Mouse (Mus musculus) heart, embryonic 13.5 days (tissue): ENCODE data around the gene Ap2b1. TPM values are rescaled to one million over a fixed set of nuclear protein-coding genes. Genes with fewer than 3 reads are reported as not detected.

Experiments
- ATAC-seq: fragments of 200-750 bp; cut with Nextera tagmentation; 2 replicates; pipeline ENCODE4 v1.8.0; 2017; ENCODE audit warnings: moderate TSS enrichment; ENCODE audit not compliant: insufficient number of reproducible peaks, low FRiP score, low TSS enrichment; ENCODE audit errors: extremely low read depth
- H3K27ac ChIP-seq: fragments of 300-500 bp; sonication (generic); replicated peaks from 2 replicates; pipeline ENCODE4 v1.5.1; 2015; ENCODE audit warnings: moderate library complexity, mild to moderate bottlenecking, inconsistent platforms
- H3K27me3 ChIP-seq: fragments of 300-500 bp; sonication (generic); replicated peaks from 2 replicates; pipeline ENCODE4 v1.6.1; 2015; ENCODE audit warnings: mild to moderate bottlenecking, inconsistent platforms
- H3K36me3 ChIP-seq: fragments of 300-500 bp; sonication (generic); 2 replicates; pipeline ENCODE4 v1.6.1; 2015; ENCODE audit warnings: mild to moderate bottlenecking, inconsistent platforms
- H3K4me1 ChIP-seq: fragments of 300-500 bp; sonication (generic); 2 replicates; pipeline ENCODE4 v1.6.1; 2015; ENCODE audit warnings: inconsistent platforms
- H3K4me2 ChIP-seq: fragments of 300-500 bp; sonication (generic); 2 replicates; pipeline ENCODE4 v1.6.1; 2015; ENCODE audit warnings: inconsistent platforms, mild to moderate bottlenecking, moderate library complexity
- H3K4me3 ChIP-seq: fragments of 300-500 bp; sonication (generic); 2 replicates; pipeline ENCODE4 v1.5.1; 2015; ENCODE audit warnings: moderate library complexity, mild to moderate bottlenecking, inconsistent platforms
- H3K9ac ChIP-seq: fragments of 300-500 bp; sonication (generic); 2 replicates; pipeline ENCODE4 v1.6.1; 2015; ENCODE audit warnings: inconsistent platforms, mild to moderate bottlenecking, moderate library complexity
- H3K9me3 ChIP-seq: fragments of 300-500 bp; sonication (generic); 2 replicates; pipeline ENCODE4 v1.6.1; 2016; ENCODE audit warnings: inconsistent platforms
- WGBS: fragments of 180-500 bp; shearing (Covaris S2); methylation state at CpG from one replicate; pipeline ENCODE4 v1.1.7; 2015; ENCODE audit warnings: mixed read lengths; 5-methylcytosine and 5-hydroxymethylcytosine counted together
- polyA plus RNA-seq: library from polyadenylated mRNA; unstranded; fragments of >200 nt; fragmentation: Nextera tagmentation; extraction: Ambion mirVana; gene quantifications from 2 replicates; pipeline ENCODE4 v1.2.1, GENCODE M21; 2015

Gene Ap2b1
- polyA plus RNA-seq, 1 experiment from 2014 or later: 37.2 TPM

- Histone ChIP-seq H3K4me2 (no peak overlapping the region), H3K36me3 (0 out of 2 replicates have a peak, but pooled peaks cover 3% of the 10 kb centered on the region), H3K27ac (peak overlapping the region; percentile 75), H3K9me3 (no peaks in the 10 kb centered on the region), H3K4me1 (peaks cover 64% of the 10 kb centered on the region), H3K27me3 (peaks cover 48% of the 10 kb centered on the region), H3K9ac (peak overlapping the region; percentile 41; the same call in 1 of the 2 replicates), H3K4me3 (no peak overlapping the region)
- WGBS: 69% methylated on average over 10 of the region's 10 CpGs
- no peak for ATAC-seq
Measured at GRCm38 (mm10) chr11:83447612-83448011, 148.8 kb downstream of the Ap2b1 start.

DNA sequence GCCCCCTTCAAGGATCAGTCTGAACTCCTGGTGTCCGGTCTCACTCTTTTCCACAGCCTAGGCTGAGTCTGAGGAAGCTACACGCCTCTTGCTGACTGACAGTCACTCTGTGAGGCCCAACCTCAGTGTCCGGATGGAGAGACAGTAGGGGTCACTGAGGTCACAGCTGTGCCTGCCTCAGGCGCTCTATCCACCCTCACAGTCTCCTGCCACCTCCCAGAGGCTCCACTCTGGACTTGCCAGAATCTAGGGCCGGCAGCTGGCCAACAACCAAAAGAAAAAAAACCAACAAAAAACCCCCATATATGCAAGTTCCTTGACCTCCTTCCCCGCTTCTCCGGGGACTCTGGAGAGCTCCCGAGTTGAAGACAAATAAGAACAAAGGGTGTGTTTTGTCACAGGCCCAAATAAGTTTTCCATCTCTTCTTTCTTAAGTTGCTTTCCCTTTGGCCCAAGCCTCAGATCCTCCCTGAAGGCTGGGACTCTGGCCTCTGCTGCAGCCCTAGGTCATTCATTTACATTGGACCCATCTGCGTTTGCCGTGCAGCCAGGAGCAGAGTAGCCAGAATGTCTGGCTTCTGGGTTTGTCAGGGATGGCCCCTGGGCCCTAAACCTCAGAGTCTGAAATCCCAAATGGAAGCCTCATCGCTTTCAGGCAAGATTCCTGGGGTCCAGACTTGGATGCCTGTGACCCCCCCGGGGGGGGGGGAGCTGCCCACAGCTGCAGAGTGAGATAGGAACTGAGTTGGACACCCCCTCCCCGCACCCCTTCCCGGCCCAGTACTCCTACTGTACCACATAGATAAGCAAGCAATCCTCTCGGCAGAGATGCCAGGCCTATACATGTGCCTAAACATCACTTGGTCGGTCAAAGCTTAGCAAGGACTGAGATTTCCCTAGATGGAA, 149.4 kb downstream of the Ap2b1 start:
- Histone ChIP-seq H3K27me3 (peaks cover 42% of the 10 kb centered on the region), H3K9me3 (no peaks in the 10 kb centered on the region), H3K27ac (peak overlapping the region; percentile 75), H3K36me3 (0 out of 2 replicates have a peak, but pooled peaks cover 3% of the 10 kb centered on the region), H3K4me1 (peaks cover 58% of the 10 kb centered on the region), H3K9ac (peak overlapping the region; percentile 41), H3K4me3 (no peak overlapping the region), H3K4me2 (peak overlapping the region; percentile 16; the same call in 1 of the 2 replicates)
- 29% methylated on average over 16 of the region's 16 CpGs for WGBS
- ATAC-seq: no peak

DNA sequence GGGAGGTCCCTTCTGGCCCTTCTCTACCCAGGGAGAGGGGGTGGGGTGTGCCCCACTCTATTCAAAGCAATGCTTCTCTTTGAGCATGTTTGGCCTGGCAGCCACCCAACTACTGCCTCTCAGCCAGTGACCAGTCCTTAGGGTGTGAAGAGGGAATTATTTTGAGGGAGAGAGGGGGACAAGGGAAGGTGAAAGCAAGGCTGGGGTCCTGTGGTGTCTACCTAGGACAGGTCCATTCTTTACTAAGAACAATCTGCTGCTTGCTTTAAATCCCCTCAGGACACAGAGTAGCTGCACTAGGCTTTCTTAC, 150.1 kb downstream of the Ap2b1 start:
- Histone ChIP-seq H3K36me3 (0 out of 2 replicates have a peak, but pooled peaks cover 3% of the 10 kb centered on the region), H3K9ac (0 out of 2 replicates have a peak overlapping the region, but pooled peaks have one; percentile 15), H3K4me2 (peak overlapping the region; percentile 16; the same call in 1 of the 2 replicates), H3K27ac (peak overlapping the region; percentile 75), H3K9me3 (no peaks in the 10 kb centered on the region), H3K4me1 (peaks cover 53% of the 10 kb centered on the region), H3K27me3 (peaks cover 36% of the 10 kb centered on the region), H3K4me3 (no peak overlapping the region)
- ATAC-seq: peak; percentile 45

DNA sequence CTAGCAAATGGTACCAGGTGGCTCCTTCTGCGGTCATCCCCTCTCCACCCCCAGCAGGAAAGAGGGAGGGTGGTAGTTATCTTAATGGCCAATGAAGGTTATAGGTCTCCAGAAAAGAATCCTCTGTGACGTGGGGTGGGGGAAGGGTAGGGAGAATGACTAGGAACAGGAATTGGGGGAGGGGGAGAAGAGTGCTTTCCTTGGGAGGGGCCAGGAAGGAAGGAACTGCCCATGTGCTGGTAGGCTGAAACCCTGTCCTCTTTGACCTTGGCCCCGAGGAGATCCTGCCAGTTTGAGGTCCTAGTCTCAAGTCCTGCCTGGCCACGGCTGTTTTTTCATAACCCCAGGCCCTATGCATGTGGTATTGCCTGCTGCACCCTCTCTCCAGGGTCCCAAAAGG, 150.5 kb downstream of the Ap2b1 start:
- H3K4me1 ChIP-seq: peaks cover 53% of the 10 kb centered on the region
- no peak overlapping the region for H3K4me2 ChIP-seq
- peaks cover 32% of the 10 kb centered on the region for H3K27me3 ChIP-seq
- H3K27ac ChIP-seq: peak overlapping the region; percentile 75
- H3K9ac ChIP-seq: 0 out of 2 replicates have a peak overlapping the region, but pooled peaks have one; percentile 33
- 32% methylated on average over 4 of the region's 4 CpGs for WGBS
- 0 out of 2 replicates have a peak, but pooled peaks cover 3% of the 10 kb centered on the region for H3K36me3 ChIP-seq
- no peak for ATAC-seq
- no peaks in the 10 kb centered on the region for H3K9me3 ChIP-seq
- no peak overlapping the region for H3K4me3 ChIP-seq

GRCm38 (mm10) chr11:83450550-83450949, 151.7 kb downstream of the Ap2b1 start:
- Histone ChIP-seq H3K4me3 (no peak overlapping the region), H3K36me3 (0 out of 2 replicates have a peak, but pooled peaks cover 3% of the 10 kb centered on the region), H3K9ac (no peak overlapping the region), H3K4me2 (no peak overlapping the region), H3K27ac (no peak overlapping the region), H3K27me3 (peaks cover 19% of the 10 kb centered on the region), H3K9me3 (no peaks in the 10 kb centered on the region), H3K4me1 (peaks cover 58% of the 10 kb centered on the region)
- WGBS: 30% methylated on average over 1 of the region's 1 CpGs
- ATAC-seq: no peak

- no peak for ATAC-seq
- WGBS: 83% methylated on average over 10 of the region's 10 CpGs
- Histone ChIP-seq H3K36me3 (0 out of 2 replicates have a peak, but pooled peaks cover 3% of the 10 kb centered on the region), H3K4me3 (no peak overlapping the region), H3K4me1 (peaks cover 64% of the 10 kb centered on the region), H3K9me3 (no peaks in the 10 kb centered on the region), H3K4me2 (no peak overlapping the region), H3K9ac (no peak overlapping the region), H3K27me3 (peaks cover 17% of the 10 kb centered on the region), H3K27ac (no peak overlapping the region)
Measured at GRCm38 (mm10) chr11:83451281-83451680, 152.5 kb downstream of the Ap2b1 start.

GRCm38 (mm10) chr11:83454548-83454947, 155.7 kb downstream of the Ap2b1 start:
- peaks cover 54% of the 10 kb centered on the region for H3K4me1 ChIP-seq
- H3K9me3 ChIP-seq: no peaks in the 10 kb centered on the region
- H3K36me3 ChIP-seq: 0 out of 2 replicates have a peak, but pooled peaks cover 3% of the 10 kb centered on the region
- peak overlapping the region; percentile 30 for H3K27ac ChIP-seq
- 3% methylated on average over 4 of the region's 4 CpGs for WGBS
- no peak for ATAC-seq
- no peak overlapping the region for H3K4me3 ChIP-seq
- H3K27me3 ChIP-seq: peaks cover 15% of the 10 kb centered on the region
- H3K9ac ChIP-seq: peak overlapping the region; percentile 4; the same call in 1 of the 2 replicates
- peak overlapping the region; percentile 33 for H3K4me2 ChIP-seq

Other genes starting within 250 kb of the Ap2b1 start
- 3.6 and 4.0 TPM in 2 replicates for gene Slfn2, start 233.9 kb upstream of the Ap2b1 start, polyA plus RNA-seq
- gene Slfn1, start 182.2 kb upstream of the Ap2b1 start, polyA plus RNA-seq: 0.10 and 0.17 TPM in 2 replicates
- gene Slfn4, start 123.8 kb upstream of the Ap2b1 start, polyA plus RNA-seq: not detected in 2 replicates
- gene Slfn3, start 107.7 kb upstream of the Ap2b1 start, polyA plus RNA-seq: 0.98 TPM in 2 replicates
- 0.84 and 0.88 TPM in 2 replicates for gene Slfn14, start 12.3 kb upstream of the Ap2b1 start, polyA plus RNA-seq
- 8.5 and 8.6 TPM in 2 replicates for gene Pex12, start 3.6 kb downstream of the Ap2b1 start, polyA plus RNA-seq
- 7.2 and 7.3 TPM in 2 replicates for gene Rasl10b, start 110.1 kb downstream of the Ap2b1 start, polyA plus RNA-seq
- gene Gas2l2, start 130.4 kb downstream of the Ap2b1 start, polyA plus RNA-seq: 0.11 TPM in 1 of 2 replicates, not detected in the other
- gene 1700020L24Rik, start 138.7 kb downstream of the Ap2b1 start, polyA plus RNA-seq: 1.4 and 2.1 TPM in 2 replicates
- gene Mmp28, start 164.0 kb downstream of the Ap2b1 start, polyA plus RNA-seq: 2.5 and 2.7 TPM in 2 replicates
- gene Taf15, start 174.1 kb downstream of the Ap2b1 start, polyA plus RNA-seq: 9.7 and 10.5 TPM in 2 replicates
- not detected in 2 replicates for gene Heatr9, start 223.2 kb downstream of the Ap2b1 start, polyA plus RNA-seq
- gene Ccl5, start 231.5 kb downstream of the Ap2b1 start, polyA plus RNA-seq: 0.31 and 0.40 TPM in 2 replicates